Mouse (Mus musculus) stomach, postnatal 0 days (tissue): ENCODE measurements around the gene Tbl2.

Experiments used
- CTCF ChIP-seq: IDR thresholded peaks from 2 replicates; pipeline ENCODE4 v1.5.1; 2016; ENCODE audit warnings: antibody characterized with exemption, low read depth, mild to moderate bottlenecking, moderate library complexity
- EP300 ChIP-seq: optimal IDR thresholded peaks from 2 replicates; pipeline ENCODE3; 2016; ENCODE audit warnings: antibody characterized with exemption

DNA sequence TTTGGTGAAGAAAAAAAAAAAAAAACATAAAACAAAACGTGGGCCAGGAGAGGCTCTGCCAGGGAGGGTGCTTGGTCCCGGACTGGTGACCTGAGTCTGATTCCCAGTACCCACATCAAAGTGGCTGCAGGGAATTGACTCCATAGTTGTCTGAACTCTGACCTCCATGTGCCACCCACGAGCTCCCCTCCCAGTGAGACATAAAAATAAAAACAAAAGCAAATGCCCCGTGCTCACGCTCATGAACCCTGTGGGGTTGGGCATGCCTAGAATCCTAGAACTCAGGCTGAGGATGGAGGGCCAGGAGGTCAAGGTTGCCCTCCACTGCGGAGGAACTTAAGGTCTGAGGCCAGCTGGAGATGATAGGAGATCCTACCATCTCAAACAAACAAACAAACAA lies 40.4 kb upstream of the Tbl2 start:
- TF ChIP-seq CTCF = no peak
- TF ChIP-seq EP300 = no peak
